Mouse (Mus musculus) myocyte (in vitro differentiated cells): Measurements from ENCODE around the gene Rapgef6. TPM values are rescaled to one million over a fixed set of nuclear protein-coding genes. Genes with fewer than 3 reads are reported as not detected.

Experiments used
- H3K27me3 ChIP-seq: one replicate; pipeline ENCODE4 v1.6.1; 2011; ENCODE audit not compliant: control insufficient read depth, insufficient read depth, insufficient read length
- H3K36me3 ChIP-seq: one replicate; pipeline ENCODE4 v1.6.1; 2011; ENCODE audit not compliant: control insufficient read depth, insufficient read depth
- H3K4me2 ChIP-seq: one replicate; pipeline ENCODE4 v1.6.1; 2011; ENCODE audit warnings: low read depth, control low read depth
- H3K4me3 ChIP-seq: one replicate; pipeline ENCODE4 v1.5.1; 2011; ENCODE audit warnings: mild to moderate bottlenecking, control low read depth, moderate library complexity
- H3K79me2 ChIP-seq: one replicate; pipeline ENCODE4 v1.6.1; 2011; ENCODE audit not compliant: control insufficient read depth, insufficient read depth
- H3ac ChIP-seq: one replicate; pipeline ENCODE4 v1.6.1; 2011; ENCODE audit not compliant: control insufficient read depth, insufficient read length
- CEBPB ChIP-seq: IDR thresholded peaks from 2 replicates; pipeline ENCODE4 v1.6.1; 2011; ENCODE audit warnings: mild to moderate bottlenecking, moderate library complexity; ENCODE audit not compliant: poor library complexity, insufficient read depth, severe bottlenecking
- E2F4 ChIP-seq: IDR thresholded peaks from one replicate; pipeline ENCODE4 v1.6.1; 2011; ENCODE audit warnings: mild to moderate bottlenecking, control low read depth, moderate library complexity; ENCODE audit not compliant: insufficient read depth
- MAX ChIP-seq: IDR thresholded peaks from one replicate; pipeline ENCODE4 v1.6.1; 2011; ENCODE audit warnings: low read depth, mild to moderate bottlenecking, control low read depth
- MYOD1 ChIP-seq, 3 experiments: IDR thresholded peaks; one replicate each; pipeline ENCODE4 v1.6.1; 2011; ENCODE audit warnings: control low read depth in 2 of 3, low read depth in 2 of 3, mild to moderate bottlenecking in 2 of 3, moderate library complexity in 1 of 3; ENCODE audit not compliant: insufficient read length in 2 of 3, control insufficient read depth in 1 of 3
- MYOG ChIP-seq, 3 experiments: IDR thresholded peaks; one replicate each; pipeline ENCODE4 v1.6.1; 2011; ENCODE audit warnings: control low read depth in 2 of 3, low read depth in 2 of 3, mild to moderate bottlenecking in 2 of 3; ENCODE audit not compliant: insufficient read length in 2 of 3, control insufficient read depth in 1 of 3, insufficient read depth in 1 of 3
- POLR2A ChIP-seq: IDR thresholded peaks from one replicate; pipeline ENCODE4 v1.6.1; 2011; ENCODE audit warnings: low read depth, mild to moderate bottlenecking, control low read depth, moderate library complexity; ENCODE audit not compliant: insufficient read length
- POLR2AphosphoS2 ChIP-seq: IDR thresholded peaks from one replicate; pipeline ENCODE4 v1.6.1; 2011; ENCODE audit warnings: low read depth, control low read depth; ENCODE audit not compliant: insufficient read length
- REST ChIP-seq: IDR thresholded peaks from one replicate; pipeline ENCODE4 v1.6.1; 2011; ENCODE audit warnings: mild to moderate bottlenecking, control low read depth, moderate library complexity; ENCODE audit not compliant: insufficient read depth, insufficient read length
- SRF ChIP-seq: IDR thresholded peaks from one replicate; pipeline ENCODE4 v1.6.1; 2011; ENCODE audit warnings: low read depth; ENCODE audit not compliant: control insufficient read depth, insufficient read length
- TCF12 ChIP-seq: IDR thresholded peaks from one replicate; pipeline ENCODE4 v1.6.1; 2011; ENCODE audit warnings: mild to moderate bottlenecking, control low read depth; ENCODE audit not compliant: poor library complexity, insufficient read depth, severe bottlenecking
- TCF3 ChIP-seq: IDR thresholded peaks from one replicate; pipeline ENCODE4 v1.6.1; 2011; ENCODE audit warnings: low read depth, control low read depth; ENCODE audit not compliant: insufficient read length
- USF1 ChIP-seq: IDR thresholded peaks from one replicate; pipeline ENCODE4 v1.6.1; 2011; ENCODE audit warnings: low read depth, mild to moderate bottlenecking, control low read depth, moderate library complexity
- polyA plus RNA-seq: library from polyadenylated mRNA; unstranded; fragments of >200 nt; fragmentation: generic; extraction: Trizol; gene quantifications from one replicate; pipeline ENCODE4 v1.2.1, GENCODE M21; 2012; ENCODE audit warnings: missing spikeins

Gene Rapgef6
- polyA plus RNA-seq, 1 experiment: 3.1 TPM

- Histone ChIP-seq H3K4me2 (no peak overlapping the region), H3K36me3 (peaks cover 23% of the 10 kb centered on the region), H3K27me3 (no peaks in the 10 kb centered on the region), H3K79me2 (no peaks in the 10 kb centered on the region), H3K4me3 (no peak overlapping the region), H3ac (no peak overlapping the region)
- TF ChIP-seq MYOG (IDR thresholded peaks at IDR 0.05; ENCODE audit: control insufficient read depth in 1 of 3, insufficient read depth in 1 of 3, insufficient read length in 2 of 3, low read depth in 2 of 3): no peak
- TF ChIP-seq POLR2A: no peak
- no peak for TF ChIP-seq MAX
- no peak for TF ChIP-seq E2F4
- TF ChIP-seq SRF: no peak
- TF ChIP-seq TCF3: no peak
- TF ChIP-seq MYOD1 (IDR thresholded peaks at IDR 0.05; ENCODE audit: control insufficient read depth in 1 of 3, insufficient read length in 2 of 3, low read depth in 2 of 3): no peak
- TF ChIP-seq POLR2AphosphoS2: no peak
- no peak for TF ChIP-seq REST
These were observed 167.5 kb downstream of the Rapgef6 start for GRCm38 (mm10) chr11:54690171-54690570.

- no peaks in the 10 kb centered on the region for H3K27me3 ChIP-seq
- H3K36me3 ChIP-seq: peaks cover 20% of the 10 kb centered on the region
- H3K4me3 ChIP-seq: no peak overlapping the region
- H3ac ChIP-seq: no peak overlapping the region
- TF ChIP-seq TCF12 (no peak), POLR2AphosphoS2 (no peak), MYOD1 (IDR thresholded peaks at IDR 0.05; ENCODE audit: control insufficient read depth in 1 of 3, insufficient read length in 2 of 3, low read depth in 2 of 3) (no peak), POLR2A (no peak), CEBPB (no peak), MYOG (IDR thresholded peaks at IDR 0.05; ENCODE audit: control insufficient read depth in 1 of 3, insufficient read depth in 1 of 3, insufficient read length in 2 of 3, low read depth in 2 of 3) (no peak), TCF3 (no peak), E2F4 (no peak), MAX (no peak), SRF (no peak), USF1 (no peak), REST (no peak)
- no peaks in the 10 kb centered on the region for H3K79me2 ChIP-seq
- H3K4me2 ChIP-seq: no peak overlapping the region
These were observed 168.5 kb downstream of the Rapgef6 start for GRCm38 (mm10) chr11:54691179-54691578.

- TF ChIP-seq POLR2AphosphoS2 (no peak), MYOD1 (IDR thresholded peaks at IDR 0.05; ENCODE audit: control insufficient read depth in 1 of 3, insufficient read length in 2 of 3, low read depth in 2 of 3) (no peak), SRF (no peak), CEBPB (no peak), USF1 (no peak), MAX (no peak), MYOG (IDR thresholded peaks at IDR 0.05; ENCODE audit: control insufficient read depth in 1 of 3, insufficient read depth in 1 of 3, insufficient read length in 2 of 3, low read depth in 2 of 3) (peak in 1 of 3 experiments; percentile 21)
- no peaks in the 10 kb centered on the region for H3K27me3 ChIP-seq
- H3K4me2 ChIP-seq: no peak overlapping the region
- no peak overlapping the region for H3ac ChIP-seq
- H3K4me3 ChIP-seq: no peak overlapping the region
- peaks cover 29% of the 10 kb centered on the region for H3K36me3 ChIP-seq
- H3K79me2 ChIP-seq: no peaks in the 10 kb centered on the region
These were observed 171.0 kb downstream of the Rapgef6 start for GRCm38 (mm10) chr11:54693696-54694095.

GRCm38 (mm10) chr11:54694291-54694690, 171.6 kb downstream of the Rapgef6 start:
- H3K27me3 ChIP-seq: no peaks in the 10 kb centered on the region
- no peak overlapping the region for H3K4me3 ChIP-seq
- H3K36me3 ChIP-seq: peaks cover 29% of the 10 kb centered on the region
- no peak overlapping the region for H3ac ChIP-seq
- H3K79me2 ChIP-seq: no peaks in the 10 kb centered on the region
- TF ChIP-seq MYOG (IDR thresholded peaks at IDR 0.05; ENCODE audit: control insufficient read depth in 1 of 3, insufficient read depth in 1 of 3, insufficient read length in 2 of 3, low read depth in 2 of 3): no peak
- no peak for TF ChIP-seq SRF
- TF ChIP-seq CEBPB: no peak
- no peak for TF ChIP-seq POLR2A
- TF ChIP-seq TCF12: no peak
- no peak for TF ChIP-seq REST
- TF ChIP-seq MAX: no peak
- TF ChIP-seq MYOD1 (IDR thresholded peaks at IDR 0.05; ENCODE audit: control insufficient read depth in 1 of 3, insufficient read length in 2 of 3, low read depth in 2 of 3): no peak
- no peak for TF ChIP-seq POLR2AphosphoS2
- TF ChIP-seq TCF3: no peak
- no peak for TF ChIP-seq E2F4
- no peak for TF ChIP-seq USF1
- no peak overlapping the region for H3K4me2 ChIP-seq

GRCm38 (mm10) chr11:54695951-54696350, 173.3 kb downstream of the Rapgef6 start:
- Histone ChIP-seq H3ac (no peak overlapping the region), H3K4me2 (no peak overlapping the region), H3K79me2 (no peaks in the 10 kb centered on the region), H3K4me3 (no peak overlapping the region), H3K36me3 (peaks cover 27% of the 10 kb centered on the region), H3K27me3 (no peaks in the 10 kb centered on the region)
- peak; percentile 95 for TF ChIP-seq REST
- no peak for TF ChIP-seq SRF
